Mouse (Mus musculus) brain, embryonic 14.5 days (tissue): ENCODE data around the gene Tfap2d. TPM values are rescaled to one million over a fixed set of nuclear protein-coding genes. Genes with fewer than 3 reads are reported as not detected.

ENCODE experiments used
- DNase-seq: peaks from one replicate; pipeline ENCODE4 v3.0.0-alpha.2; 2011; ENCODE audit warnings: low read depth
- CTCF ChIP-seq: fragments of 200-500 bp; IDR thresholded peaks from 2 replicates; pipeline ENCODE4 v1.5.1; 2012; ENCODE audit warnings: inconsistent platforms, mild to moderate bottlenecking, moderate library complexity, borderline replicate concordance; ENCODE audit not compliant: insufficient read depth, insufficient read length; ENCODE audit errors: extremely low read depth
- POLR2A ChIP-seq: fragments of 200-500 bp; IDR thresholded peaks from 2 replicates; pipeline ENCODE4 v1.6.1; 2012; ENCODE audit warnings: mild to moderate bottlenecking, inconsistent platforms, borderline replicate concordance; ENCODE audit not compliant: poor library complexity, insufficient read depth, insufficient read length, severe bottlenecking; ENCODE audit errors: extremely low read depth
- polyA plus RNA-seq: library from polyadenylated mRNA; depleted of rRNA; stranded (reverse); fragments of >200 nt; gene quantifications from 2 replicates; pipeline ENCODE4 v1.2.3, GENCODE M21; 2012; rRNA removed

The Tfap2d gene
- 17.1 and 21.2 TPM in 2 replicates for polyA plus RNA-seq

- TF ChIP-seq CTCF (no peak), POLR2A (no peak)
- peak; percentile 50 for DNase-seq
Measured at GRCm38 (mm10) chr1:19102631-19103030, at the start of gene Tfap2d. TSS of gene Tfap2d (plus strand) at chr1:19103022.

- peak; percentile 58 for DNase-seq
- TF ChIP-seq CTCF (peak; percentile 68; the same call in 1 of the 2 replicates), POLR2A (no peak)
Measured at GRCm38 (mm10) chr1:19056300-19056699, 46.5 kb upstream of the Tfap2d start.

GRCm38 (mm10) chr1:19056861-19057260, 46.0 kb upstream of the Tfap2d start:
- no peak for DNase-seq
- no peak for TF ChIP-seq CTCF
- no peak for TF ChIP-seq POLR2A

GRCm38 (mm10) chr1:19088078-19088477, 14.7 kb upstream of the Tfap2d start:
- DNase-seq, result peak; percentile 51
- TF ChIP-seq CTCF, result no peak
- TF ChIP-seq POLR2A, result no peak

DNA sequence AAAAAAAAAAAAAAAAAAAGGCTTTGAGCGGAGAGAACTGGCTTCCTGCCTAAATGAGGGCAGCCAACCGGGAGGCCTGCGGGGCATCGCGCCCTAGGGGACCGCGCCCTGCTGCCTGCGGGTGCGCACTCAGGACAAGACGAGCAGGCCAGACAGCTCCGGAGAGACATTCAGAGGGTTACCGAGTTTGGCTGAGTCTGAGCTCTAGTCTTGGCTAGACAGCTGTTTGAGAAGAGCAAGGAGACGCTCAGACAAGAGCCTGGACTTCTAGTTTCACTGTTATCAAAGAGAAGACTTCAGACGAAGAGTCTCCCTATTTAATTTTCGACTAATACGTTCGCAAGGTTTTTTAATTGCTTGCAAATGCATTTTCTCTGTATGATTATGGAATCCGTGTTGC, 5.9 kb upstream of the Tfap2d start:
- TF ChIP-seq POLR2A, result no peak
- TF ChIP-seq CTCF, result no peak
- peak; percentile 50 for DNase-seq

GRCm38 (mm10) chr1:19103316-19103715, 494 bp downstream of the Tfap2d start:
- TF ChIP-seq POLR2A (no peak), CTCF (no peak)

GRCm38 (mm10) chr1:19103776-19104142, 937 bp downstream of the Tfap2d start:
- peak; percentile 43 for DNase-seq
- TF ChIP-seq CTCF, result no peak
- TF ChIP-seq POLR2A, result no peak

More at GRCm38 (mm10) chr1:19103316-19103715, 494 bp downstream of the Tfap2d start:
- DNase-seq, result peak; percentile 46

DNA sequence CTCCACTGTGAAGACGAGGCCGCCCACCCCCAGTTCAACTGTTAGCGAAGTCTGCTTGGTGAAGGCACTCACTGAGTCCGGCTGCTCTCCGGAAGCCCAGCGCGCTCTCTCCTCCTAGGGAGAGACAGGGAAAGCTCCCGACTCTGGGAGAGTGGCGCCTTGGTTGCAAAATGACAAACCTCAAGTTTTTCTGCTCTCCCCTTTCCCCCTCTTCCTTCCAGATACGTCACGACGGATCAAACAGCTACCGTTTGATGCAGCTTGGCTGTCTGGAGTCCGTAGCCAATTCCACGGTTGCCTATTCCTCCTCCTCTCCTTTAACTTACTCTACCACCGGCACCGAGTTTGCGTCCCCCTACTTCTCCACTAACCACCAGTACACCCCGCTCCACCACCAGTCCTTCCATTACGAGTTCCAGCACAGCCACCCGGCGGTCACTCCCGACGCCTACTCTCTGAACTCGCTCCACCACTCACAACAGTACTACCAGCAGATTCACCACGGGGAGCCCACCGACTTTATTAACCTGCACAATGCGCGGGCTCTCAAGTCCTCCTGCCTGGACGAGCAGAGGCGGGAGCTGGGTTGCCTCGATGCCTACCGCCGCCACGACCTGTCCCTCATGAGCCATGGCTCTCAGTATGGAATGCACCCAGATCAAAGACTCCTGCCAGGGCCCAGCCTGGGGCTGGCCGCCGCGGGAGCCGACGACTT, 1.5 kb downstream of the Tfap2d start:
- peak; percentile 63 for DNase-seq
- TF ChIP-seq POLR2A (no peak), CTCF (no peak)

- TF ChIP-seq POLR2A (no peak), CTCF (no peak)
- DNase-seq, result peak; percentile 62
Measured at GRCm38 (mm10) chr1:19106401-19106800, 3.6 kb downstream of the Tfap2d start.

DNA sequence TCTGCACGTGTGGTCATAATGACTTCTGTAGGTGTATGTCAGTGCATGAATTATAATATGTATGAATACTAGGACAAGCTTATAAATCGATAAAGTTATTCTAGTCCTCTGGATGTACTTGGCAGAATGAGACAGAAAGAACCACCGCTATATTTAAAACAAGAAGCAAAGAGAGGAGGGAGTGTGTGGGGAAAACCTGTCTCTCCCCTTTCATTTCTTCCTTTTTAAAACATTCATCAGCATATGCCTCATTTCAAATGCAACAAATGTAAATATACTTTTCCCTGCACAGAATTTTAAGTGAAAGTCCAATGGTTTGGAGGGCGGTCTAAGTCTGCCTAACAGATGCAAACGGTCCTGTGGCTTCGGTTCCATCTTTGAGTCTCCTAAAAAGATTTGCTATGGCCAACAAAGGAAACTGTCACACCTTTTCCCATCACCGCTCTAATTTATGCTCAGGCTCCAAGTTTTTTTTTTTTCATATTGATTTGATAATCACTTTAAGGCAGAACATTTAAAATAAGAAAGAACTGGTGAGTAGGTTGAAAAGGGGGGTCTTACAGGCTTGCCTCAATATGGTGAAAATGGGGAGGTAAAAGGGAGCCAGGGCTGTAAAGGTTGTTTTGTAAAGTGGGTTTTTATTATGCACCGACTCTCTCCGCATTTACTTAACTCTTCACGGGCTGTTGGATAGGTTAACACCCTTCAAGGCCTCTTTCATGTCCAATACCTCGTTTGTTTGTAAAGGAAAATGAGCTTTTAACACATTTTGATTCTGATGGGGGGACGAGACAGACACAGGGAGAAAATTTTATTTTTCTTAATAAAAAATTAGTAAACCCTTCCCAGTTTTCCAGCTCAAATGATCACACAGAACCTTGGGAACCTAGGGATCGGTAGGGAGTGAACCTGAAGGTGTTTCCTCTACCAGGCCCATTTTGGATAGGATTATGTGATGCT, 4.3 kb downstream of the Tfap2d start:
- no peak for TF ChIP-seq CTCF
- no peak for TF ChIP-seq POLR2A
- DNase-seq, result peak; percentile 79

GRCm38 (mm10) chr1:19107801-19108200, 5.0 kb downstream of the Tfap2d start:
- TF ChIP-seq POLR2A (no peak), CTCF (no peak)
- peak; percentile 18 for DNase-seq
